Mouse (Mus musculus) ZHBTc4 (cell line): ENCODE measurements around the gene Hist1h3i.

Experiments used
- DNase-seq: peaks from one replicate; pipeline ENCODE4 v3.0.0-alpha.2; 2011; ENCODE audit warnings: low read depth, low spot score

Gene Hist1h3i

DNA sequence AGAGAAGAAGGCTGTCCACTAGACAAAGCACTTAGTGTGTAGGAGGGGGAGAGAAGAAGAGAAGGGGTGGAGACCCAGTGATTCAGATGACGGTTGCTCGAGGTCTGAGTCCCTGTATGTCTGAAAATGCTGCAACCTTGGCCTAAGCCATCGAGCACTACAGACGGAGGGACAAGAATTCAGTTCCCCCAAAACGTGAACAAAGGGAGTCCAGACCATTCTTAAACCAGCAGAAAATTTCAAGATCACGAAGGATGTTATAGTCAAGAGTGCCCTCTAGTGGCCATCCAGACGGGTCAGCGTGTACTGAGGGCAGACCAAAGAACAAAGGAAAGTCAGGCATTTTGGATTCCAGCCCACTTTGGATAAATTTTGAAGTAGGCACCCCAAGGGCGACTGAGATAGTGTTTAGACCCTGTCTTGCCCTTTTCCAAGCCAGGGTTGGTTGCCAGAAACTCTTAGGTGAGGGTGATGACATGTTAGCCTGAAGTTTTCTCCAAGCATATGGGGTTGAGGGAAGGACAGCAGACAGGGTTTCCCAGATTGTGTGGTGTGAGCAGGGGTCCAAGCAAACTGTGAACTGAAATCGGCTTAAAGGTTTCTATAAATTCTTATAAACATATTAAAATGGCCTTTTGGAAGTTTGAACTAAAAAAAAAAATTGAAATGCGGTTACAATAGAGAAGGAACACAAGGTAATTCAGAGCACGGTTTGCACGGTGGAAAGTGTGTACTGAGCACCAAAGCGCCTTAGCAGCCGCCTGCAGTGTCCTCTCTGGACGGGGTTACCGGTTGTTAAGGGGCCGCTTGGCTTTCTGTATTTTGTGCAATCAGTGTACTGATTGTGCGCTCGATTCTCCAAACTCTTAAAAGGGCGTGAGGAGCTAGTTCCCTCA, 48.9 kb downstream of the Hist1h3i start:
- peak; percentile 91 for DNase-seq

- peak; percentile 63 for DNase-seq
Observed at GRCm38 (mm10) chr13:21733466-21733865, 49.7 kb downstream of the Hist1h3i start.
